Mouse (Mus musculus): ENCODE measurements at regions not wholly inside any gene's neighbourhood (a gene's known extent, or its start where the extent isn't known, plus 50 kb on each side); places are given as distances from the start of the nearest gene placed in this dataset.

DNA sequence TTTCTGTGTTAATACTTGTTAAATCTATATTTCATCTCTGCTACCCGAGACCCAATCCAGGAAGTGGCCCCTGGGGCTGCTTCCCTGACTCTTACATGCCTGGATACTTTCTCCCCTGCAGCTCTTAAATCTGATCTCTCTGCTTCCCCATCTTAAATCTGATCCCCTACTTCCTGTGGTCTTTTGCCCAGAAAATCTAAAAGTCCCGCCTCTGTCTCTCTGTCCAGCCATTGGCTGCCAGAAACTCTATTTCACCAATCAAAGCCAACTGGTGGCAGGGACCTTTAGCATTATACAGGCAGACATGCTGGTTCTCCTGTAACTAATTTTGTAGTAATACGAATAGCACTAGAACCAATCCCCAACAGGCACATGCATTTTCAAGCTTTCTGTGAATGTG is 59.0 kb upstream of the Ccdc91 start:
- no peak for DNase-seq (ENCODE audit: low read depth)

DNA sequence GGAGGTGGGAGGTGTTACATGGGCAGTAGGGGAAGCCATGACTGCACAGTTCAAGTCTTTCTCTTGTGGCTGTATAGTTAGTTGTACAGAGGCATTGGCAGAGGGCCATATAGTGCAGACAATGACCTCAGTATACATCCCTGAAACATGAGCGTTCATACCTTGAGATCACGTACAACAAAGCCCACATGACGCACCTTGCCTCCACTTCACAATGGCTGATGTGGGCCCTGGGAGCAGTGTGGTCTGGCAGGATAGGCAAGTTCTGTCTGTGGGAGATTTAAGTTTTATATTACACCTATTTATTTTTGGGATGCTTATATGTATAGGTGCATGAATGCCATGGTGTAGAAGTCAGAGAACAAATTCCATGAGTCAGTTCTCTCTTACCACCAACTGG is 61.9 kb upstream of the Ccdc91 start:
- no peak for DNase-seq (ENCODE audit: low read depth)

GRCm38 (mm10) chr6:147397984-147398383 is 77.6 kb upstream of the Ccdc91 start:
- peak; percentile 19 for DNase-seq (ENCODE audit: low read depth)

- DNase-seq (ENCODE audit: low read depth) = no peak
Measured at GRCm38 (mm10) chr6:147391425-147392158, 84.0 kb upstream of the Ccdc91 start.

DNA sequence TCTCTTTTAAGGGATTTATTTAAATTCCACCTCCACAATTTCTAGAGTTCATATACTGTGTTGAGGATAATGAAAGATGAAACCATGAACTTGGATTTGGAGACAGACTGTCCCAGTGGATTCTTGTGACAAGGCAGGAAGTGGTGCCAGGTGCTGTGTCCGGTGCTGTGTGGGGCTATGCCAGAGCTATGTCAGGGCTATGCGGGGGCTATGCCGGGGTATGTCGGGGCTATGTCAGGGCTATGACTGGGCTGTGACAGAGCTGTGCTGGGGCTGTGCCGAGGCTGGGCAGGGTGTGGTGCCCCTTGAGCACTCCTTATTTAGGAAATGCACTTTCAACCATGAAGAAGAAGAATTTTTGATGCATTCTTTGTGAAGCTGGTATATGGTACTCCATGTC is 85.1 kb upstream of the Ccdc91 start:
- DNase-seq (ENCODE audit: low read depth) = no peak

GRCm38 (mm10) chr6:147388727-147389126 is 86.9 kb upstream of the Ccdc91 start:
- DNase-seq (ENCODE audit: low read depth) = no peak

DNA sequence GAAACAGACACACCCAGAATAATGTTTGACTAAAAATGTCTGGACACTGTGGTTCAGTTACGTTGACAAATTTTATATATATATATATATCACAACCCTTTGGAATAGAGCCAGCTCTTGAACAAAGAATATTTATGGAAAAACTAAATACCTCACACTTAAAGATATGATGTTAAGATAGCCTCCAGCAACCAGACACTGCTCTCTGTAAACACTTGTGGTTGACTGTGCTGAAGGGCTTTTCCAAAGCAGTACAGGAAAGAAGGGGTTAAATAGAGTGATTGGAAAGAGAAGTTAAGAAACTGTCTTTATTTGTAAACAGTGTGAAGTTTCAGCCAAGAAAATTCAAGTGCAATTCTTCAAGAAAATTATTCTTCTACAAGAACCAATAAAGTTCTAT is 90.0 kb upstream of the Ccdc91 start:
- DNase-seq (ENCODE audit: low read depth) = no peak

DNA sequence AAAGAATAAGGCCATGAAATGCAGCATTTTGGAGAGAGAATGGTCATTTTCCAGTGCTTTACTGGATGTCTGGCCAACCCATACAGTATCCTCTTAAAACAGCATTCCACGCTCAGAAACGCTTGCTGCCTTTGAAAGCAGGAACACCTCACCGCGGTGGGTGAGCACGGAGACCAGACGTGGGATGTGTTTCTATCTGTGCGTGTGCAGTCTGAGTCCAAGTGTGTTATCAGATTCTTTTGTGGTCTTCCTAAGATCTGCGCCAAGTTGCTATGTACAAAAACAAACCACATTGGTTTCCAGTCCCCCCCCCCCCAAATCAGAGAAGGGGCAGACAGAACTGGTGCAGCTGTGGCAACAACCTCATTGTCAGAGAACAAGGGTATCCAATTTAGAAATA is 95.1 kb upstream of the Ccdc91 start:
- no peak for DNase-seq (ENCODE audit: low read depth)

GRCm38 (mm10) chr6:147377679-147378078 is 97.9 kb upstream of the Ccdc91 start:
- no peak for DNase-seq (ENCODE audit: low read depth)

GRCm38 (mm10) chr6:147371737-147372136 is 103.9 kb upstream of the Ccdc91 start:
- DNase-seq (ENCODE audit: low read depth) = no peak

GRCm38 (mm10) chr6:147371336-147371735 is 104.3 kb upstream of the Ccdc91 start:
- no peak for DNase-seq (ENCODE audit: low read depth)

DNA sequence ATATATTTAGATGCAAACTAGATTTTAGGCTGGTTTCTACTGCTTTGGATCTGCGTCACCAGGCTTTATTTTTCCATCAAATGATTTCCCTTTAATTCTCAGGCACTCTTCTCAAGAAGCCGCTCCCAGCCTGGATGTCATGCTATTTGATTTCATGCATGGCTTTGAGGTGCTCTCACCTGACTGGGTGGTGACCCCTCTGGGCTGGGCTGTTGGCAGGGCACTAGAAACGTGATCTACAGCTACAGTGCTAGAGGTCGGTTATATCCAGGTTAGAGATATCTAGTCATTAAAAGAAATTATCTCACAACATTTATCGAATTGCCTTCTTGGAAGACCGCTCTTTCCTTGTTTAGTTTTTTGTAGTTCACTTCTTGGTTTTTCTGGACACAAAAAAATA is 98.9 kb upstream of the Pthlh start:
- no peak for DNase-seq (ENCODE audit: low read depth)

GRCm38 (mm10) chr6:147357031-147357430 is 93.0 kb upstream of the Pthlh start:
- no peak for DNase-seq (ENCODE audit: low read depth)

DNA sequence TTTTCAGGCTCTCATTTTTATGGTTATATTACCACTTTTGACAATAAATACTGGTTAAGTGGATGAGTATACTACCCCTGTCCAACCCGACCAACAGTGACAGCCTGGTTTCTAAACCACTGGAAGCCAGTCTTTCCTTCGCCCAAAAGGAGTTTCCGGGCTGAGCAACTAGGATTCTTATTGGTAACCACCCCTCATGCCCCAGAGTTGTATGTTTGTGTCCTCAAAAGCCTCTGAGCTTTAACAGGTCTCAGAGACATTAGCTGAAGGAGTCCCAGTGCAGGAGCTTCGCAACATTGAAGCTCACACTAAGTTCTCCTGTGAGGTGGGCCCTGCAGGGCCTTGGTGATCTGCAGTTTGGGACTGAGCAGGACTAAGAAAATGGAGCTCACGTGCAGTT is 92.6 kb upstream of the Pthlh start:
- no peak for DNase-seq (ENCODE audit: low read depth)

DNA sequence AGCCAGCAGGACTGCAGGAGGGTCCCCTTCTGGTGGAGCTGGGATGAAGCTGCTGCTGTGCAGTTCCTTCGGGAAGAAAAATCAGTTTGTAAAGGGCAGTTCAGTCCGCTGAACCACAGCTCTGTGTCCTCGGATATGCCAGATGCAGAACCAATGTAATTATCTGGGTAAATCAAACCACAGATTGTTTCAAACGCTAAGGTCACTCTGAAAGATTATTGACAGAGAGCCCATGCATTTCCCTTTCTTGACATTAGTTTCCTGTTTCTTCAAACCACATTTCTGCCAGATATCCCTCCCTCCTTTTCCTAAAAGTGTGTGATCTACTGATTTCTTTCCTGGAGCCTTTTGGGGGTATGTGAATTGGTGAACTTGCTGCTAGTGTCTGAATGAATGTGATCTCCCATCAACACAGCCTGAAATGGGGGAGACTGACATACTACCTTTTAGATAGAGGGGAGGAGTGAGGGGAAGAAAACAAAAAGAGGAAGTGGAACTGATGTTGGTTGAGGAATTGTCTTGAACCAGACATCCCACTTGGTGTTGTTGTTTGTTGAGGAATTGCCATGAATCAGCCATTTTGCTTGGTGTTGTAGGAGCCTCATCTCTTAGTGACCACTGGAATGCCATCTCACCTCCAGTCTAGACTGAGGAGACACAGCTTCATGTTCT is 85.7 kb upstream of the Pthlh start:
- no peak for DNase-seq (ENCODE audit: low read depth)

DNA sequence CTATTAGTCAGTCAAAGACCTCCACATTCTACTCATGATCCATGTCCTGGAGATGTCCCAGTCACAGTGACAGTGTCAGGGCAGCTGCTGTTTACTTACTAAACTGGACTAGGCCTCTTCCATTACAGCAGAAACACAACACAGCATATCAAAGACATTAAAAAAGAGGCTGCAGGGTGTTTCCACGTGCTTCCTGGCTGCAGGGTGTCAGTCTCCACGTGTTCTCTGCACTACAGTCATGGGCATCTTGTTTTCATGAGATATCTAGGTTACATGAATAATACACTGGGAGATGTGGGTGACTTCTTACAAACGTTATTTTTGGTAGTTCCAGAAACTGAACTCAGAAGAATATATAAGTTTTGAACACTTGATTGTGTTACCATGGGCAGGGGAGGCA is 84.6 kb upstream of the Pthlh start:
- DNase-seq (ENCODE audit: low read depth) = no peak

DNA sequence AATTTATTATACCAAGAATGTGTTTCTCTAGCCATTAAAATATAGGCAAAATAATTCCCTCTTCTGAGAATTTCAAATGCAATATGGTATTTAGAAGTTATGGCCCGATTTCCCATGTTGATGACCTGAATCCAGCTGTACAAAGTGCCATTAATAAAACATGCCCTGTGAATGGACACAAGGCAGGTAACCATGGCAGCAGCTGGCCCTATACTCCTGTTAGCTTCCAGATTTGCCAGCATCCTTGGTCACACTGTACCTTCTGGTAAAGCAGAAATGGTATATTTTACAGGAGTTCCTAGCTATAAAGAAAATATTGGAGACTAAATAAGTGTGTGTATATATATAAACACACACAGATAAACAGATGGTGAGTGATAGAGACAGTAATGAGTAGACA is 77.1 kb upstream of the Pthlh start:
- DNase-seq (ENCODE audit: low read depth) = no peak

GRCm38 (mm10) chr6:147332976-147333375 is 69.0 kb upstream of the Pthlh start:
- no peak for DNase-seq (ENCODE audit: low read depth)

DNA sequence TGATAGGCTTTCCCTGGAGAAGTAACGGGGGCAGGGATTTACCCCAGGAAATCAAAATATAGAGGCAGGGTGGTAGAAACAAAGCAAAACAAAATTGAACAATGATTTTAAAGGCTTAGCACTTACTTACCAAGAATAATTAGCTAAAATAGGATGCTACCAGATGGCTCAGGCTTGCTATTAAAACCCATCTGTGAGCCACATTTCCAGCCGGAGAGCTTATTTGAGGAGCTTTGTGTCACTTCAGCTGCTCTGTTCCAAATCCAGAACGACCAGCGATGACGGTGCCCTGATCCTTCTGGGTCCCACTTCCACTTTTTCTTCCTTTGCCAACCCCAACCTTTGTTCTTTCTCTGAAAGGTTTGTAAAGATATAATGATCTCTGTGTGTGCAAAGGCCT is 65.2 kb upstream of the Pthlh start:
- DNase-seq (ENCODE audit: low read depth) = no peak

- no peak for DNase-seq (ENCODE audit: low read depth)
Measured at GRCm38 (mm10) chr6:147324336-147324735, 60.4 kb upstream of the Pthlh start.

DNA sequence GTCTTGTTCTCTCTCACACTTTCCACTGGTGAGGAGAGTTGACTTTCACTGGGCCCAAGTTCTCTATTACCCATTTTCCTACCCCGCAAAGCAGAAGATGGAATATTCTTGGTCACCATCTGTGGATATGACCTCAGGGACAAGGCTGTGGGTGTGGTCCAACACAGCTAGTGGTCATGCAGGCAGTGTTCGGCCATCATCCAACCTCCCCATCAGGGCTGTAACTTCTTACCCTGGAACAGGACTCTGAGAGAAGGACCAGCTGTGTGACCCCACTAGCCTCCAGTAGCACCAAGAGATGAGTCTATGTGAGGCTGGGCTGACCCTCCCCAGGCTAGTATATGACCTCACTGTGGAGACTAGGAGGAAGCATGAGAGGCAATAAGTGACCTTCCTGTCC is 54.1 kb upstream of the Pthlh start:
- DNase-seq (ENCODE audit: low read depth) = no peak

DNA sequence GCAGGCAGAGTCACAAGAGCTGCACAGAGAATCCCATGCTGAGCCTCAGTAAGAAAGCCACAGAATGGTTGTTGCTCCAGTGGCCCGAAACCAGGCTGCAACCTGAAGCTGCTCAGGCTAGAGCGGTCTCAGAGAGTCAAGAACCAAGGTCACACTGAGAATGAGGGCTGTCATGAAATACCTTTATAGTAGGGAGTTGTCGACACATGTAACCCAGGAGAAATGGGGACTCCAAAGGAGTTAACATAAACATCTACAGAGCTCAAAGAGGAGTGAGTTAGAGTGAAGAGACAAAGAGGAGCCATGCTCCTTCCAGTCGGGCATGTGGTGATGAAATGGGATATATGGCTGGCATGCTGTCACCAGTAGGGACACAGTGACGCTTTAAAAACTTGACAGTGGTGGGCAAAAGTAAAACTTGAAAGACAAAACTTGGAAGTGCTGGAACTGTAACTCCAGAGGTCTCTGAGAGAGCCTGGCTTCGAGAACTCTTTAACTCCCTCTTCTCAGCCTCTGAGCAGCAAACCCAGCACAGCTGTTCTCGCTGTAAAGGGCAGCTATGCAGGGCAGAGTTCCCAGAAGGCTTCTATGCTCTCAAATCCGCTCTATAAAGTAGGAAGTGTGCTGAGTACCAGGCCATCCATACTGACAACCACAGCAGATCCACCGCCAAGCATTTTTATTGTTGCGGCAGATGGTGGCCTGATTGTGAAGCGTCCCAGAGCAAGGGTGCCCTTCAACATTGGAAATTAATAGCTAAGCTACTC is 52.9 kb upstream of the Pthlh start:
- DNase-seq (ENCODE audit: low read depth) = no peak

DNA sequence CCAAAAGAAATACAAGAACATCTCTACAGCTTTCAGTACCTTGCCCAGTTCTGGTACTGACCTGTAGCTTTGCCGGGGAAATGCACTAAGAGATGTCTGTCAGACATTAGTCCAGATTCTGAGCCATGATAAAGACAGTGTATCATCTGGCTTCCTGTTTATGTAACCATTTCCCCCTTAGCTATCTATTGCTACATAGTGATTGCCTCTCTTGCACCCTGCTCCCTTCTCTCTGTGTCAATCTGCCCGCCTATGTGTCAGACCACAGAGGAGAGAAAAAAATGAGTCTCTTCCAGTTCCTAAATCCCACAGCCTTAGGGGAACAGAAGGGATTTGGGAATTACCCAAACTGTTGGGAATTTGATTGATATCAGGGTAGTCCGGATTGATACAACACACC is 52.2 kb upstream of the Pthlh start:
- DNase-seq (ENCODE audit: low read depth) = no peak
